Mouse (Mus musculus) hindbrain, embryonic 15.5 days (tissue): ENCODE results near the gene Tmem88. TPM values are rescaled to one million over a fixed set of nuclear protein-coding genes. Genes with fewer than 3 reads are reported as not detected.

Experiments used
- ATAC-seq: fragments of 200-750 bp; cut with Nextera tagmentation; 2 replicates; pipeline ENCODE4 v1.8.0; 2017; ENCODE audit warnings: low read depth, moderate number of reproducible peaks, moderate TSS enrichment; ENCODE audit not compliant: low FRiP score
- H3K27ac ChIP-seq: fragments of 300-500 bp; sonication (generic); replicated peaks from 2 replicates; pipeline ENCODE4 v1.5.1; 2015; ENCODE audit warnings: mild to moderate bottlenecking, inconsistent platforms
- H3K27me3 ChIP-seq: fragments of 300-500 bp; sonication (generic); 2 replicates; pipeline ENCODE4 v1.6.1; 2015; ENCODE audit warnings: control low read depth, inconsistent platforms
- H3K36me3 ChIP-seq: fragments of 300-500 bp; sonication (generic); 2 replicates; pipeline ENCODE4 v1.6.1; 2015; ENCODE audit warnings: control low read depth, inconsistent platforms
- H3K4me1 ChIP-seq: fragments of 300-500 bp; sonication (generic); replicated peaks from 2 replicates; pipeline ENCODE4 v1.6.1; 2015; ENCODE audit warnings: control low read depth, inconsistent platforms
- H3K4me2 ChIP-seq: fragments of 300-500 bp; sonication (generic); 2 replicates; pipeline ENCODE4 v1.6.1; 2015; ENCODE audit warnings: moderate library complexity, mild to moderate bottlenecking, inconsistent platforms
- H3K4me3 ChIP-seq: fragments of 300-500 bp; sonication (generic); 2 replicates; pipeline ENCODE4 v1.5.1; 2015; ENCODE audit warnings: mild to moderate bottlenecking, inconsistent platforms
- H3K9ac ChIP-seq: fragments of 300-500 bp; sonication (generic); 2 replicates; pipeline ENCODE4 v1.6.1; 2015; ENCODE audit warnings: inconsistent platforms
- H3K9me3 ChIP-seq: fragments of 300-500 bp; sonication (generic); 2 replicates; pipeline ENCODE4 v1.6.1; 2016; ENCODE audit warnings: control low read depth, inconsistent platforms
- WGBS: fragments of 180-500 bp; shearing (Covaris S2); methylation state at CpG from one replicate; pipeline ENCODE4 v1.1.7; 2015; 5-methylcytosine and 5-hydroxymethylcytosine counted together
- polyA plus RNA-seq: library from polyadenylated mRNA; unstranded; fragments of >200 nt; fragmentation: Nextera tagmentation; extraction: Ambion mirVana; gene quantifications from 2 replicates; pipeline ENCODE4 v1.2.1, GENCODE M21; 2015

The Tmem88 gene
- polyA plus RNA-seq, 1 experiment from 2014 or later: 7.2 TPM

DNA sequence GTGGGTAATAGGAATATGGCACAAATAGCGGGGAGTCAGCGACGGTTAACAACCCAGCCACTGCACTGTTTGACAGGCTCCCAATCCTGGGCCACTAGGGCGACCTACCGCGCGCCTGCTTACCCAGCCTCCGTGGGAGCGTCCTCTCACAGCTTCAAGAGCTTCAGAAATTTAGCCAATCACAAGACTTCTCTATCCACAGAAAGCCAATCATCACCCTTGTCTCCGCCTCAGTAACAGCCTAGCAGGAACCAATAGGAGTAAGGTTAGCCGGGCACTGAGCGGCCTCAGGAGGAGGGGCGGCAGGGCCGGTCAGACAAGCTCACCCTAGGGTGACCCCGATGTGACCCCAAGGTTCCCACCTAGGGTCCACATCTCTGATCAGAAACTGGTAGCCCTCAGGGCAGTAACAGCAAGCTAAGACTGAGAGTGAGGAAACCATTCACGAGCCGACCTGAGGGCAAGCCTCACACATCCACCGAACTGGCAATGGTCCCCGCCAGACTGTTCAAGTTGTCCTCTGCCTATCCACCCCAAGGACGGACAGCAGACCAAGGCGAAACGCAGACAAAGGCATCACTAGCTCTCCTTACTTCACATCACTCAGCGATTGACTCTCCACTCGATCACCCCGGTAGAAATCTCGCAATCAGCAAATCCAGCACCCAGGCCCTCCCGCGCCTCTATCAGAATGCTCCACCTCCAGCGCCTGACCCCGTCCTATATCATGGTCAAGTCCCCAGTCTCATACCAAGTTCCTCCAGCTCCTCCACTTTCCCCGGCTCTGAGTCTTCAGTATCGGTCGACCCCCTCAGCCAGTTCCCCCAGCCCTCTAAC, 10.7 kb upstream of the Tmem88 start:
- H3K4me1 ChIP-seq: peaks cover 57% of the 10 kb centered on the region
- H3K27me3 ChIP-seq: no peaks in the 10 kb centered on the region
- WGBS: 0% methylated on average over 33 of the region's 33 CpGs
- H3K27ac ChIP-seq: peak overlapping the region; percentile 91
- H3K36me3 ChIP-seq: peaks cover 48% of the 10 kb centered on the region
- no peaks in the 10 kb centered on the region for H3K9me3 ChIP-seq
- peak; percentile 76 for ATAC-seq
- peak overlapping the region; percentile 65 for H3K4me3 ChIP-seq
- H3K9ac ChIP-seq: peak overlapping the region; percentile 73
- peak overlapping the region; percentile 96 for H3K4me2 ChIP-seq

DNA sequence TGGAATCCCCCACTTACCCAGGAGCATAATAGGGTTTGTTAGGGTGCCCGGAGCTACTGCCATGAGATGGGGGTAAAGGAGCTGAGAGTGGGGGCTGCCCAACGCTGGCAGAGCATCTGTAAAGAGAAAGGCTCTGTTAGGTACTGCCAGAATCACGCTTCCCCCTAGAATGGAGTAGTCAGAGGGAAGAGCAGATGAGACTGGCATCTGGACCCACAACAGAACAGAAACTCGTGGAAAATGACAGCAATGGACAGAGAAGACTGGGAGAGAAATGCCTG, 9.6 kb upstream of the Tmem88 start:
- H3K4me3 ChIP-seq: peak overlapping the region; percentile 65; the same call in 1 of the 2 replicates
- H3K4me2 ChIP-seq: peak overlapping the region; percentile 96
- peaks cover 58% of the 10 kb centered on the region for H3K36me3 ChIP-seq

GRCm38 (mm10) chr11:69406867-69407723, 9.1 kb upstream of the Tmem88 start:
- WGBS: 91% methylated on average over 16 of the region's 16 CpGs
- no peaks in the 10 kb centered on the region for H3K27me3 ChIP-seq
- no peaks in the 10 kb centered on the region for H3K9me3 ChIP-seq
- 0 out of 2 replicates have a peak overlapping the region, but pooled peaks have one; percentile 1 for H3K9ac ChIP-seq
- peaks cover 40% of the 10 kb centered on the region for H3K4me1 ChIP-seq
- H3K27ac ChIP-seq: 0 out of 2 replicates have a peak overlapping the region, but pooled peaks have one; percentile 91
- no peak overlapping the region for H3K4me3 ChIP-seq
- peaks cover 58% of the 10 kb centered on the region for H3K36me3 ChIP-seq
- no peak for ATAC-seq
- H3K4me2 ChIP-seq: peak overlapping the region; percentile 96; the same call in 1 of the 2 replicates

More for the DNA sequence above, 9.6 kb upstream of the Tmem88 start:
- 0 out of 2 replicates have a peak overlapping the region, but pooled peaks have one; percentile 91 for H3K27ac ChIP-seq
- H3K9me3 ChIP-seq: no peaks in the 10 kb centered on the region
- WGBS: 90% methylated on average over 4 of the region's 4 CpGs
- H3K4me1 ChIP-seq: peaks cover 46% of the 10 kb centered on the region
- no peaks in the 10 kb centered on the region for H3K27me3 ChIP-seq
- ATAC-seq: no peak
- no peak overlapping the region for H3K9ac ChIP-seq

GRCm38 (mm10) chr11:69406282-69406681, 8.2 kb upstream of the Tmem88 start:
- 89% methylated on average over 19 of the region's 19 CpGs for WGBS
- Histone ChIP-seq H3K9me3 (no peaks in the 10 kb centered on the region), H3K27ac (no peak overlapping the region), H3K4me3 (no peak overlapping the region), H3K9ac (no peak overlapping the region), H3K4me1 (peaks cover 35% of the 10 kb centered on the region), H3K27me3 (no peaks in the 10 kb centered on the region), H3K36me3 (peaks cover 62% of the 10 kb centered on the region), H3K4me2 (no peak overlapping the region)
- no peak for ATAC-seq

DNA sequence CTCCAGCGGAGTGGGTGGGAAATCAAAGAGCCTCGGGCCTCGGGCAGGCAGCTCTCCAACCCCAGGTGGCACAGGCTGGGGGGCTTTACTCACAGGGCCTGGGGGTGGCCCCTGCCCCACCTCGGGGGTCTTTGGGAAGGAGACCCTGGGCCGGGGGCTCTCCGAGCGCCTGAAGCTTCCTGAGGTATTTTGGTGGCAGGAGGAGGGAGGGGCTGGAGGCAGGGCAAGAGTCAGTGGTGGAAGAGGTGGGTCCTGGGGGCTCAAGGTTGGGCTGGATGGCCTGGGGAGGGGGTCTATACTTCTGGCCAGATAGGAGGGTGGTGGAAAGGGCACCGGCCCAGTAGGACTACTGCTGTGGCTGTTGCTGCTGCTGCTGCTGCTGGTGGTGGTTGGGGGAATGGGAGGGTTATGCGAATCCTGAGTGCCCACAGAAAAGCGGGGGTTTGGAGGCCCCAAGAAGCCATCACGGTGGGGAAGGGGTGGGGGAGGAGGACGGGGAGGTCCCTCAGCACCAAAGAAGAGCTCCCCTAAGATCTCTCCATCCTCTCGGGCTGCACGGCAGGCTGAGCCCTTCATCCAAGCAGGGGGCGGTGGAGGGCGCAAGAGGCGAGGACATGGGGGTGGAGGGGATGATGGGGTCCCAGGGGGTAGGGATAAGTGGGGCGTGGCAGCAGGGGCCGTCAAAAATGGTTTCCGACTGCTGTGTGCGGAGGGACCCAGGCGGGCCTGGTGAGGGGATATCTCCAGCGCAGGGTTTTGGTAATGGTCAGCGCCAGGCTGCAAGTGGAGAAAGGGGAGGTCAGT, 7.6 kb upstream of the Tmem88 start:
- Histone ChIP-seq H3K4me1 (peaks cover 39% of the 10 kb centered on the region), H3K9ac (no peak overlapping the region), H3K36me3 (peaks cover 69% of the 10 kb centered on the region), H3K9me3 (no peaks in the 10 kb centered on the region), H3K4me3 (no peak overlapping the region), H3K4me2 (no peak overlapping the region), H3K27ac (no peak overlapping the region), H3K27me3 (no peaks in the 10 kb centered on the region)
- 92% methylated on average over 24 of the region's 24 CpGs for WGBS
- ATAC-seq: no peak

DNA sequence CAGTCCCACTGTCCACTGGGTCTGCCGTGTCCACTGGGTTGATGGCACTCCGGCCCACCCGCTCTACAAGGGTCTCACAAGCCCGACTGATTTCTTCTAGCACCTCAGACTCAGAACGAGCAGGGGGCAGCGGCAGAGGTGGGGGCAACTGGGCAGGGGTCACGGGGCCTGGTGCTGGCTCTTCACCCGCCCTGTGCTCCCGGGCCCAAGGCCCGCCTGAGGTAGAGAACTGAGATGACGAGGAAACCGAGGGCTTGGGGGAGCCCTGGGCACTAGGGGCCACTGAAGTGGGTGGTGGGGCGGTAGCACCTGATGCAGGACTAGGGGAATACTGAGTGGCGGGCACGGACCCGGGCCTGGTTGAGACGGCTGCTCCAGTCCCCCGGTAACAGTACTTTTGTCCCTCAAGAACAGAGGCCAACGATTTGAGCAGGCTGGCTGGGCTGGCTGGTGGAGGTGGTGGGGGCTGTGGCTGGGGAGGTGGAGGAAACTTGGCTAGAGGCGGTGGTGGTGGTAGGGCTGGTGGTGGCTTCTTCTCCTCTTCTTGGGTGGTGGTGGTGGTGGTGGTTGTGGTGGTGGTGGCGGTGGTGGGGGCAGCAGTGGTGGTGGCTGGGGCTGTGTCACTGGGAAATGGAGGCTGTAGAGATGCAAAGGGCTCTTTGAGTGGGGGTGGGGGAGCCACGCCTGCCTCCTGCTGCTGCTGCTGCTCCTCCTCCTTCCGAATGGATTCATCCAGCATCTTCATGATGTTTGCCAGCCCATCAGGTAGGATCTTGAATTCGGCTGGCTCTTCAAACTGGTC, 6.8 kb upstream of the Tmem88 start:
- ATAC-seq: no peak
- Histone ChIP-seq H3K4me1 (peaks cover 38% of the 10 kb centered on the region), H3K9ac (no peak overlapping the region), H3K27ac (no peak overlapping the region), H3K36me3 (peaks cover 77% of the 10 kb centered on the region), H3K4me3 (no peak overlapping the region), H3K4me2 (no peak overlapping the region), H3K27me3 (no peaks in the 10 kb centered on the region), H3K9me3 (no peaks in the 10 kb centered on the region)
- WGBS: 90% methylated on average over 20 of the region's 24 CpGs

GRCm38 (mm10) chr11:69403691-69404594, 5.9 kb upstream of the Tmem88 start:
- ATAC-seq: no peak
- Histone ChIP-seq H3K9ac (no peak overlapping the region), H3K36me3 (peaks cover 83% of the 10 kb centered on the region), H3K27me3 (no peaks in the 10 kb centered on the region), H3K27ac (no peak overlapping the region), H3K4me1 (peaks cover 34% of the 10 kb centered on the region), H3K4me3 (no peak overlapping the region), H3K4me2 (no peak overlapping the region), H3K9me3 (no peaks in the 10 kb centered on the region)
- 93% methylated on average over 38 of the region's 38 CpGs for WGBS

- Histone ChIP-seq H3K9ac (no peak overlapping the region), H3K27ac (no peak overlapping the region), H3K27me3 (no peaks in the 10 kb centered on the region), H3K4me1 (peaks cover 23% of the 10 kb centered on the region), H3K4me3 (no peak overlapping the region), H3K4me2 (no peak overlapping the region), H3K36me3 (peaks cover 74% of the 10 kb centered on the region), H3K9me3 (no peaks in the 10 kb centered on the region)
- 88% methylated on average over 12 of the region's 12 CpGs for WGBS
- no peak for ATAC-seq
Measured at GRCm38 (mm10) chr11:69401987-69402386, 4.0 kb upstream of the Tmem88 start.

DNA sequence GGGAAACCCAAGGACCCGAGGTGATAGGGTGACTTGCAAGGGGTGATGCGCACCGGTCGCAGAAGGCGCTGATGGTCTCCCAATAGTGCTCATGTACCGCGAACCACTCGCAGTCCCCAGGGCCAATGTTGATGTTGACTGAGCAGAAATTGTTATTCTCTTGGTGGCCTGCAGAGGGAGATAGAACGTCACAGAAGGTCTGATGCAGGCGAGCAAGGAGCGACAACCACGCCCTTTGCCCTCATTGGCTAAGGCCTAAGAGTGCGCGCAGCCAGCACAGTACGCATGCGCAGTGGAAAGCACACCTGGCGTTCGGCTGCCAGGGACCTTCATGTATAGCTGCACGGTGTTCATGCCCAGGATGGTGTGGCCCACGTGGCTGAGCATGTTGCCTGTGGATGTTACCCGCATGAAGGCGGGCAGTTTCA, 3.2 kb upstream of the Tmem88 start:
- H3K9ac ChIP-seq: no peak overlapping the region
- WGBS: 14% methylated on average over 22 of the region's 22 CpGs
- H3K27ac ChIP-seq: no peak overlapping the region
- H3K27me3 ChIP-seq: no peaks in the 10 kb centered on the region
- H3K4me1 ChIP-seq: peaks cover 28% of the 10 kb centered on the region
- no peak overlapping the region for H3K4me2 ChIP-seq
- no peak overlapping the region for H3K4me3 ChIP-seq
- ATAC-seq: peak; percentile 74
- H3K9me3 ChIP-seq: no peaks in the 10 kb centered on the region
- H3K36me3 ChIP-seq: peaks cover 67% of the 10 kb centered on the region

DNA sequence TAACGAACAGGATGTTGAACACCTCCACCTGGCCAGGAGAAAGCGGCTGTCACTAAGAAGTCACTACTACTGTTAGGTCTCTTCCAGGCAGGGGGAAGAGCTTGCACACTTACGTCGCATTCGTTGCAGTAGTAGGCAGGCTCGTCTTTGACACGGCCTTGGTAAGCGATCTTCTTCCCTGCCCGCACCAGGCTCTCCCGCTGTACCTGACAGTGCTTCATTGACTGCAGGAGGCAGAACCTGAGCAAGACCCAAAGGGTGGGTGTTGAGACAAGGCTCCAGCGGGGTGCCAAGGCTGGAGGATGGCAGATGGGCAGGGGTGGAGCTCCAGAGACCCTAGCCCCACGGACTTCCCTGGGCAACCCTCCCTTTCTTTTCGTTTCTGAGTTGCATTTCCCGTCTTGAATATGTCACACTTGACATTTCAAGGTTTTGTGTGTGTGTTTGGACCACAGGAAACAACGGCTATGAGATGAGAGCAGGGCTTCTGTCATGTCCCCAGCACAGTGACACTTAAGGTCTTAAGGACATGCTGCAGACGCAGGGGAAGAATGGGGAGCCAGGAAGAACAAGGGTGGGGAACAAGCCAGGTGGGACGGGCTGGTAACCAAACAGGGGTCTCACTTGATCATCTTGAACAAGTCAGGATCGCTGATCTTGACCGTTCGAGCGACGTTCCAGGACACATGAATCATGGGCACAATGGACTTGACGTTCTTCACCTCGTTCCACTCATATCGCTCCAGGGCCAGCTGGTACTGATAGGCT, 2.2 kb upstream of the Tmem88 start:
- H3K27ac ChIP-seq: no peak overlapping the region
- no peak overlapping the region for H3K4me2 ChIP-seq
- peaks cover 30% of the 10 kb centered on the region for H3K4me1 ChIP-seq
- no peak overlapping the region for H3K9ac ChIP-seq
- H3K36me3 ChIP-seq: peaks cover 57% of the 10 kb centered on the region
- WGBS: 69% methylated on average over 25 of the region's 25 CpGs
- no peak for ATAC-seq
- no peak overlapping the region for H3K4me3 ChIP-seq
- no peaks in the 10 kb centered on the region for H3K27me3 ChIP-seq
- no peaks in the 10 kb centered on the region for H3K9me3 ChIP-seq
